Mouse (Mus musculus): ENCODE results near the gene Lpin2.

DNA sequence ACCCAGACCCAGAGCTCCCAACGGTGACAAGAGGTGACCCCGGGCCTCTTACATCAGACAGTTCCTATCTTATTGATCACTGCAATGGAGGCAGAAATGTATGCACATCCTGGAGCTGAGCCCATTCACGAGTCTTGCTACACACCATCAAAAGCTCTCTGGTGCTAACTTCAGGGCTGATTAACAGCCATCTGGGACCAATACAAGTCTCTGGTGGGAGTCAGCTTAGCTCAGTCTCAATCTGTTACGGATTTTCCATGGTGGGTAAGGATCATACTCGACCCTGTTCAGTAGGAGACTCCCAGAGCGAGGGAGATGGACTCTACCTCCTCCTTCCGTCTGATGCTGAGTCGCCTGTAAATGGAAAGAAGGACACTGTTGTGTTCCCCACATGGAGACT is 22.6 kb upstream of the Lpin2 start:
- TF ChIP-seq CTCF (IDR thresholded peaks at IDR 0.05; ENCODE audit: low read depth, low read length): no peak
- TF ChIP-seq POLR2A (IDR thresholded peaks at IDR 0.05; ENCODE audit: extremely low read depth, insufficient read depth, low read length): no peak

Measured in liver, adult 2 months (tissue).